Mouse (Mus musculus) mouse embryonic stem cell (cell line): Measurements from ENCODE around the gene Glud1.

Experiments used
- in situ Hi-C, 2 experiments: fragments of 300-500 bp; cut with MboI; formaldehyde crosslinking; loops; 1 replicate in 1 of 2; 3 replicates in 1 of 2; pipeline ENCODE4 v1.14.3; 2019 to 2020; ENCODE audit warnings: low sequenced_read_pairs in 2 of 2, low pct_unique_long_range_greater_than_20kb in 1 of 2, mixed read lengths in 1 of 2; ENCODE audit not compliant: unreplicated experiment in 1 of 2

Glud1 gene

GRCm38 (mm10) chr14:34364254-34365146 is 54.0 kb downstream of the Glud1 start:
- in situ Hi-C loops, result loop anchor here in 1 of 2 experiments (10.0 kb wide), 1 partner anchor 110 kb away; no protein-coding TSS in a partner anchor

- in situ Hi-C loops, result loop anchor here in 1 of 2 experiments (10.0 kb wide), 1 partner anchor 110 kb away; no protein-coding TSS in a partner anchor
Measured at GRCm38 (mm10) chr14:34365147-34365507, 54.6 kb downstream of the Glud1 start.

GRCm38 (mm10) chr14:34370203-34370602 is 59.7 kb downstream of the Glud1 start:
- in situ Hi-C loops, result no loop called here

GRCm38 (mm10) chr14:34370921-34371320 is 60.4 kb downstream of the Glud1 start:
- in situ Hi-C loops, result no loop called here

GRCm38 (mm10) chr14:34371763-34372162 is 61.2 kb downstream of the Glud1 start:
- in situ Hi-C loops, result no loop called here

- in situ Hi-C loops, result no loop called here
Measured at GRCm38 (mm10) chr14:34372646-34373045, 62.1 kb downstream of the Glud1 start.

GRCm38 (mm10) chr14:34373581-34373980 is 63.1 kb downstream of the Glud1 start:
- in situ Hi-C loops, result no loop called here

GRCm38 (mm10) chr14:34374577-34374976 is 64.0 kb downstream of the Glud1 start, which contains the start of gene Sncg:
Gene Sncg, minus strand, starts transcription at chr14:34374789.
- in situ Hi-C loops, result no loop called here

GRCm38 (mm10) chr14:34375415-34375904 is 64.9 kb downstream of the Glud1 start, which contains the start of gene Mmrn2:
Gene Mmrn2, plus strand, starts transcription at chr14:34375465.
- in situ Hi-C loops, result no loop called here

- in situ Hi-C loops, result no loop called here
Measured at GRCm38 (mm10) chr14:34375941-34376340, 65.4 kb downstream of the Glud1 start.

GRCm38 (mm10) chr14:34377121-34377520 is 66.6 kb downstream of the Glud1 start:
- in situ Hi-C loops, result no loop called here

- in situ Hi-C loops, result no loop called here
Measured at GRCm38 (mm10) chr14:34378560-34379331, 68.2 kb downstream of the Glud1 start.

- in situ Hi-C loops, result no loop called here
Measured at GRCm38 (mm10) chr14:34382921-34383704, 72.6 kb downstream of the Glud1 start.

GRCm38 (mm10) chr14:34393295-34393694 is 82.8 kb downstream of the Glud1 start:
- in situ Hi-C loops, result loop anchor here in 1 of 2 experiments (10.0 kb wide), 1 partner anchor 158 kb away; no protein-coding TSS in a partner anchor
